Mouse (Mus musculus): ENCODE measurements around the gene Itgam.
"Not testable (repeated sequence)": the region's sequence is repeated elsewhere in the genome, so short reads cannot be mapped to it uniquely, and the experiment has no call there.

Gene Itgam

DNA sequence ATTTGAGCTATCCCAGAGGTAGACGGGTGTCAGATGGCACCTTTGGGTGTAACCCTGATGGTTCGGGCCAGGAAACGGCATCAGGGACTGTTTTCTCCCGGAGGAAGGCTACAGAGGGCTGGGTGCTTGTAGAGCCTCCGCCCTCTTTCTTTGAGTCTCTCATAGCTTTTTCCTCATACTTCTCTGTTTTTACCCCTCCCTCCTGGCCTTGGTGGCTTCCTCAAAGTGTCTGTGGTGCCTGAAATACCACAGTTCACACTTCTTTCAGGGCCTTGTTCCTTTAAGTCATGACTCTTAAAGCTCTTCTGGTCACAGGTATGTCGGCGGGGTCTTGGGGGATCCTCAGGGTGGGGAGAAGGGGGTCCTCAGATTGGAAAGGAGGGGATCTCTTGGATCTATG, at the start of gene Itgam, which contains the start of gene Gm49368:
Gene Itgam (plus strand): TSS at position 185 of the 400 bp plus-strand sequence.
Gene Gm49368 (plus strand): TSS at position 228 of the 400 bp plus-strand sequence.
- DNase-seq, result no peak

DNA sequence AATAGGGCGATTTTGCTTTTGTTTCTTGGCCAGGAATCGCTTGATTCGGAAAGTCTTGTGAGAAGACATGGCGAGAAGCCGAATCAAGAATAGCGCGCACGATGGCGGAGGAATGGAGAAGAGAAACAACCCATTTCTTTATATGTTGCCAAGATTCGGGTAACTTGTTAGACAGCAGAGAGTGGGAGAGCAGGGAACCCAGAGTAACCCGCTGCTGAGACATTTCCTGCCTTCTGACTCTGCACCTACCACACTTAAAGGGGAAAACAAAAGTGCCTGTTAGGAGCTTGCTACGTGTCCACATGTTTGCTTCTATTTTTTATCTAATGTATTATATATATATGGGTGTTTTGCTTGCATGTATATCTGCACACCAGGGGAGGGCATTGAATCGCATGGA, 49.3 kb upstream of the Itgam start:
- no peak for DNase-seq

DNA sequence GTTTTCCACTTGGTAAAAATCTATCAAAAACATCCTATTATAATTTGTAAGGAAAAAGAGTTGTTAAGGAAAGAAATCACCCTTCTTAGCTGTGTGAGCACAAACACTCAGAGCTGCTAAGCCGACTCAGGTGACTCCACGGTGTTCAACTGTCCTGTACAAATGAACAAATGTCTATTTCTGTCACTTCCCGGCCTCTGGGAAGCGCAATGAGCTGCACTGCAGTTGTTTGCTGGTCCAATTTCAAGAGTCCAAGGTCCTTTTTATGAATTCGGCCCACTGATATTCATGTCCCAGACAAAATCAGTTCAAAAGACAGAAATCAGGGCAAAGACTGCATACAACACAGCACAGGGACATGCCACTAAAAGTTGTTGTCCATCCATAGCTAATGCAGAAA, 46.3 kb upstream of the Itgam start:
- DNase-seq, result not testable (repeated sequence)

DNA sequence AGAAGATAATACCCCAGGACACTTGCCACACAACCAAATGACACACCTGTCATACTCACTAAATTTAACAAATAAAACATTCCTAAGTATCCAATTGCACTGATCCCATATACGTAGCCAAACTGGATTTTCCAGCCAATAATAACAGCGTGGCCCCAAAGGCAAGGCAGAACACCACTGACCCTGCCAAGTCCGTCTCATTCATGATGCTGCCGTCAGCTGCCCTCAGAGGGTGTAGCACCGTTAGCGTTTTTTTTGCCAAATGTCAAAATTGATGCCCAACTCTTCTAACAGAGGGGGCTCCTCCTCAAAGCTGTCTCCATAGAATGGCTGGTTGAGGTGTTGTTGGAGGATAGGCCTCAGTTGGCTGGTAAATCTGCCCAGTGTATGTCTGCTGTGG, 45.8 kb upstream of the Itgam start:
- DNase-seq, result no peak

DNA sequence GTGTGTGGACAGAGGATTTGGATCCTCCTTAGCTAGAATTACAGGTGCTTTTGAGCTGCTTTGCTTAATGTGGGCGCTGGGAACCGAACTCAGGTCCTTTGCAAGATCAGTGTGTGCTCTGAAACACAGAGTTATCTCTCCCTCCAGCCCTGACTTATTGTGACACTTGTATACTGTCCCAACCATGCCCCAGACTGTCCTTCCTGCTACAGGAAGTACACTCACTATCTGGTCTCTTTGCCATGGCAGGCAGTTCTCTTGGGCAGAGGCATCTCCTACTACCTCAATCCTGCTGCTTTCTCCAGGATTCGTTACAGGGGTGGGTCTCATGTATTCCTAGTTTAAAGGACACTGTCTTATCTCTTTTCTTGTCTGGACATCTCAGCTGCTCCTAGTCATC, 44.2 kb upstream of the Itgam start:
- no peak for DNase-seq

DNA sequence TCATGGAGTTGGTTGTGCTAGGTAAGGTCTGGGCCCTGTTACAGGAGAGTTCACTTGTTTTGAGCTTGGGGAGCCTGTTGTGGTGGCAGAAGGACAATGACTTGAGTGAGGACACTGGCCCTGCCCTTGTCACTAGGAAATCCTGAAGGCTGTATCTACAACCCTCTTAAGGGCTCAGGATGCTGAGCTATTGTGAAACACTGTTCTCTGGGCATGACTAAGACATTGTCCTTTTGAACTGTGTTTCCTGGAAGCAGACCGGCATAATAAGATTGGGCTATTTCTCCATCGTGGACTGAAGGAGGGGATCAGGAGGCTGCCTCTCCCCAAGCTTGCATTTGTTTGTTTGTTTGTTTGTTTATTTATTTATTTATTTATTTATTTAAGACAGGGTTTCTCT, 43.3 kb upstream of the Itgam start:
- DNase-seq, result no peak

DNA sequence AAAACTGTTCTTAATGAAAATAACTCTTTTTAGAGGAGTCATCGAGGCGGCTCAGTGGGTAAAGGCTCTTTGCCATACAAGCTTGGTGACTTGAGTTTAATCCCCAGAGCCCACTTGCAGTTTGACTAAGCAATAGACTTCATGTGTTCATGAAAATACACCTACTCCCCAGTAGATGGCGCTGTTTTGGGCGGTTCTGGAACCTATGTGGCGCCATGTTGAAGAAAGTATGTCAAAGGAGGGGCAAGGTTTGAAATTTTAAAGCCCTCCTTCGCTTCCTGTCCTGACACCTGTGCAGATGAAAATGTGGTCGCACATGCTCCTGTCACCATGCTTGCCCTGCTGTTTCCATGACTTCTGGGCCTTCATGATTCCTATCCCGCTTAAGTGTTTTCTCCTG, 39.5 kb upstream of the Itgam start:
- no peak for DNase-seq

DNA sequence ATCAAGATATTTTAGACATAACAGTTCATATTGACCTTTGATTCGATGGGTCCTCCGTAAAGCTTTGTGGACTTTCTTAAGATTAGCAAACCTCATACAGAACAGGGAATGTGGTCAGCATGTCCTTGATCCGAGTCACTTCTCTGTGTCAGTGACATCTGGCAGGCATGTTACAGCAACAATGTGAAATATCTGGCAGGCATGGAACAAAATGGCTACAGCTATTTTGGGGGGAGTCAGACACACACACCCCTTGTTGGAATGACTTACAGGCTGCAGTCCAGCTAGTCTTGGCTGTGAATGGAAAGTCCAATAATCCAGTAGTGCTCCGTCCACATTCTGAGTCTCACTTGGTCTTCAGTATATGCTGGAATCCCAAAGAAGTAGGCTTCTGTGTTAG, 38.9 kb upstream of the Itgam start:
- no peak for DNase-seq

DNA sequence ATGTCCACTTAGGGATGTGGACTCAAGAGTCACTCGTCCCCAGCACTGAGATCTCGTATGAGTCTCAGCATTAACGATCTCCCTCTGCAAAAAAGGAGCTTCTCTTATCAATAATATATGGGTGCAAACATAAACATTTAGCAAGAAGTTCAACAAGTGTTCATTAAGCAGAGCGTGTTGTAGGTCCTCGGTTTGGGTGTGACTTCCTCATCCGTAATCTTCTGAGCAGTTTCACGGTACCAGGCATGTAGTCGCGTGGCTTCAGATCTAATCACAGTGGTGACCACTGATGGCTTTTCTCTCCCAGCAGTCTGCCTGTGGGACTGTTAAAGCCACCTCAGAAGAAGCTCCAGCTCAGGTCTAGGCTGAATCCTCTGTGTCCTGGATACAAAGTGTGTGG, 38.1 kb upstream of the Itgam start:
- no peak for DNase-seq

DNA sequence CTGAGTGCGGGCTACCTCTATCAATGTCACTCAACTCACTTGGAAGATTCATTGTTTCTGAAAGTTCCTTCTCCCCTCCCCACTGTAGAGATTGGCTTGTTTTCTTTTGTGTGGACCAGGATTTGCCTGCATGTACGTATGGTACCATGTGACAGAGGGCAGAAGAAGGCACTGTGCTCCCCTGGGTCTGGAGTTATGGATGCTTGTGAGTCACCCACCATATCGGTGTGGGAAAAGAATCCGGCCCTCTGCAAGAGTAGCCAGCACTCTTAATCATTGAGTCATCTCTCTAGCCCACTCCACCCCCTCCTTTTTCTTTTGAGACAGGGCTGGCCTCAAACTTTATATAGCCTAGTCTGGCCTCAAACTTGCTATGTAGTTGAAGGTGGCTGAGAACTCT, 37.5 kb upstream of the Itgam start:
- no peak for DNase-seq

DNA sequence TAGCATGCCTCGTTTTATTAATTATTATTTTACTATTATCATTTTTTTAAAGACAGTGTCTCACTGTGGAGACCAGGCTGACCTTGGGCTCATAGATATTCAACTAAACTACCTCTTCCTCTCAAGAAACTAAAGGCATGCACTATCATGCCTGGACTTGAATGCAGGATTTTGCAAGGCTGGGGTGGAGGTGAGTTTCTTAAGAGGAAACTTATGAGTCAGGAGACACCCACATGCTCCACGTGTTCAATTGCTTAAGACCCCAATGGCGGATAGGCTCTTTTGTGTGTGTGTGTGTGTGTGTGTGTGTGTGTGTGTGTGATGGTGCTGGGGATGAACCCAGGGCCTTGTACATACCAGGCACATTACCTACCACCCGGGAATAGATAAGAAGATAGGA, 37.1 kb upstream of the Itgam start:
- no peak for DNase-seq

DNA sequence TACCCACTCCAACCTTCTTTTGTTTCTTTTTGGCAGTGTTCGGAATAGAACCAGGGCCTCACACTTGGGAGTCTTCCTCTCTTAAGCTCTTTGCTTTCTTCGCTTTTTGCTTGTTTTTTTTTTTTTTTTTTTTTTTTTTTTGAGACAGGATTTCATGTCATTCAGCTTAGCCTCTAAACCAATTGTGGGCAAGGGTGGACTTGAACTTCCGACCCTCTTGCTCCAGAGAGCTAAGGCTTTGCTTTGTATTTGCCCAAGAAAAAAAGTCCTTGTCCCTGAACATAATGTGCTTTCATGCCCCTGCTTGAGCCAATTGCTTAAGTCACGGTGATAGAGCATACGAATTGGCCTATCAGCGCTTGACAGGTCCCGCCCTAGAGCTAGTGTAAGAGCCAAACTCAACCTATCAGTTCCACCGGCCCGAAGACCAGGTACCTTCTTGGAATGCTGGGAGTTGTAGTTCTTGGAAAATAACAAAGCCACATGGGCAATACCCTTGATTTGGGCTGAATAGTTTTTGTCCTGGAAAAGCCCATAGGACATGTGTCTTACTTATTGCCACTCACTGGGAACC, 30.9 kb upstream of the Itgam start:
- peak; percentile 33 to 34 for DNase-seq

DNA sequence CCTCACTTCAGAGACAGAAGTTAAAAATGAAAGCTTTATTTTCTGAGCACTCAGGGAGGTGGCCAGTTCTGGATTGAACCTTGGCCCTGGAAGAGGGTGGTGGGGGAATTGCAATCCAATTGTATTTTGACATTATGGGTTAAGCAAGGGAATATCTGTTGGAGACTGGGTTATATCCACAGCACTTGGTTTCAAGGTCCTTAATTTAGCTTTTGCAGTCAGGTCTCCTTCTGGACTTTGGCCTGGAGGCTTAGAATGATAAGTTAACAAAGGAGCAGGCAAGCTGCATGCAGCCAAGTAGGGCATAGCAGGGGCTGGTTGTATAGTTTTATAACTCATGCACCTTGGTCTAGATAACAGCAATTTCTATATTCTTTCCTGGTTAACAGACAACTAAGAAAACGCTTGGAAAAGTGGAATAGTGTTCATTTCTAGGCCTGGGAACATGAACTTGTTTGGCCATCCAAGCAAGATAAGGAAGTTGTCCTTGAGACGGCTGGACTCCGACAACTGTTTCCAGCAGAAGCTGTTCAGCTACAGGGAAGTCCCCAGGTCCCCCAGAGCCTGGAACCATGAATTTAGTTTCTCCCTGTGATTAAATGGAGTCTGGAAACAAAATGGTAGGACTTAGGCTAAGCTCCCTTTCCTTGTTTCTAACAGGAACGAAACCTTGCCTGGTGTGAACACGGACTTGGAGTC, 30.0 kb upstream of the Itgam start:
- DNase-seq, result no peak

DNA sequence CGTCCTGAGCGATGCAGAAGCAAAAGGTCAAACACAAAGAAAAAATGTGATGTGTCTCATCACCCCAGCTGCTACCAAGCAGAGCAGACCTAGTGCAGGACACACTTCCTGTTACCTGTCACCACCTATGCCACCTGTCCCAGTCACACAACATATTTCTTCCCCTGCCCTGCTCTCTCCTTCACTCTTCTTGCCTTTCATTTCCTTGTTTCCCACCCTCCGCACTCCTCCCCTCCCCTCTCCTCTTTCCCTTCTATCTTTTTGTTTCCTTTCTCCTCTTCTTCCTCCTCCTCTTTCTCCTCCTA, 29.5 kb upstream of the Itgam start:
- no peak for DNase-seq

DNA sequence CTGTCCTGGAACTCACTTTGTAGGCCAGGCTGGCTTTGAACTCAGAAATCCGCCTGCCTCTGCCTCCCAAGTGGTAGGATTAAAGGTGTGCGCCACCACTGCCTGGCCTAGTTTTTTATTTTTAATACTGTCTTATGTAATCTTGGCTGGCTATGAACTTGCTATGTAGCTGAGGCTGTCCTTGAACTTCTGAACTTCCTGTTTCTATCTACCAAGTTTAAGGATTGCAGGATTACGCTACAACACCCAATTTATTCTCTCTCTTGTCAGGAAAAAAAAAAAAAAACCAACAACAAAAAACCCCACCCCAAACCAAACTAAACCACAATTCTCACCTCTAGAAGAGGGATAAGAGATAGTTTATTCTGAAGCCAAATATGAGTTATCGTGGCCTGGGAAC, 28.8 kb upstream of the Itgam start:
- no peak for DNase-seq

DNA sequence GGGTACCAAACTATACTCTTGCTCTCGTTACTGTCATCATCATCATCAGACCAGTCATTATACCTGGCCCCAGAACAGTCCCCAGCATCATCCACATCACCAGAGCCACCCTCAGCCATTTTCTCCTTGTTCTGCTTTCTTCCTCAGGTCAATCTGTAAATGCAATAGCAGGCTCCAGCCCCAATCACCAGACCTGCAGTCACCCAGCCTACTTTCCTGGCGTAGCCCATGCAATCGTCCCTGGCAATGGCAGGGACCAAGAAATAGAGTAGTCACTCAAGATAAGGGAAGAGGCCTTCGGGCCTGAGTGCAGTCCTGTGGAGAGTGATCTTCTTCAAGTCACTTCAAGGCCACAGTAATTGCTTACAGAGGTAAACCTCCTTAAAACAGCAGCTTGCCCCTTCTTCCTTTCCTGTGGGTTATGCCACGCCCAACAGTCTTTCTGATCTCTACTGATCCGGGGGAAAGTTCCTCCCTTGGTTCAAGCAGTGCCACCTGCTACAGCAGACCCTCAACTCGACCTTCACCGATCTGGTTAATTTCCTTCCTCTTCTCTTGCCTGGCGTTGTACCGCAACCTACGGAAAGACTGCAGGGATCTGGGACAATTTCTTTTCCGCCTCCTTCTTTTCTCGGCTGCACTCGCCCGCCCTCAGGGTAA, 20.1 kb upstream of the Itgam start:
- not testable (repeated sequence) for DNase-seq

DNA sequence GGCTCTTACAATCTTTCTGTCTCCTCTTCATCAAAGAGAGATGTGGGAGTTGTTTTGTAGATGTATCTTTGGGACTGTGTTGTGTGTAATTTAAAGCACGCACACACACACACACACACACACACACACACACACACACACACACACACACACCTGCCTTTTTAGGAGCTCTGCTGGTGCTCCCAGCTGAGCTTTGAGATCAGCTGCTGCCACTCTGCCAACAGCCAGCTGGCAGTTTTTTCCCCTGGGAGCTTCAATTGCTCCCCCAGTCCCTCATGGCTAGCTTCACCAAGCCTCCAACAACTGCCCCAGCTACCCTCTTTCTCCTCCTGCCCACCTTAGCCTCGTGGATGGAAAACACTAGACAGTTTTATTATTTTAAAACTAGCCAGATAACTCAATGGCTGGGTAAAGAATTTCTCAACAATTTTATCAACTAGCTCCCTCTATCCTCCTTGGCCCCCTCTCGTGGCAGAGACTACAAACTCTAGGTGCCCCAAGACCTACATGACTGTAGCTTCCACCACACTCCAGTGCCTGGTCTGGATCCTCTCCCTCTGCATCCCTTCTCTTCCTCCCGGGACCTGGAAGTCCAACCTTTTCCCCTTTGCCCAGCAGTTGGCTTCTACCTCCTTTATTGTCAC, 18.2 kb upstream of the Itgam start:
- DNase-seq, result no peak

DNA sequence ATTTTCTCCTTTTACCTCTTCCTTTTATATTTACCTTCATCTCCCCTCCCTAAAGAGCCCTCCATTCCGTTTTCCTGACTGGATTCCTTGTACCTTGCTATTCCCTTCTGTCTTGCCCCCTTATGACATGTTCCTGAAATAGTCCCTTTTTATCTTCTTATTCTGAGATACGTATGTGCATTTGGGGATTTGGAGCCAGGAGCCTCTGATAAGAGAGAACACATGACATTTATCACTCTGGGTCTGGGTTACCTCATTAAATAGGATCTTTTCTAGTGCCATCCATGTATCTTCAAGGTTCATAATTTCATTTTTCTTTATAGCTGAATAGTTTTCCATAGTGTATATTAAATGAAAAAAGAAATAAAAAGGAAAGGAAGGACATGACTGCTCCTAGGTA, 16.8 kb upstream of the Itgam start:
- no peak for DNase-seq

DNA sequence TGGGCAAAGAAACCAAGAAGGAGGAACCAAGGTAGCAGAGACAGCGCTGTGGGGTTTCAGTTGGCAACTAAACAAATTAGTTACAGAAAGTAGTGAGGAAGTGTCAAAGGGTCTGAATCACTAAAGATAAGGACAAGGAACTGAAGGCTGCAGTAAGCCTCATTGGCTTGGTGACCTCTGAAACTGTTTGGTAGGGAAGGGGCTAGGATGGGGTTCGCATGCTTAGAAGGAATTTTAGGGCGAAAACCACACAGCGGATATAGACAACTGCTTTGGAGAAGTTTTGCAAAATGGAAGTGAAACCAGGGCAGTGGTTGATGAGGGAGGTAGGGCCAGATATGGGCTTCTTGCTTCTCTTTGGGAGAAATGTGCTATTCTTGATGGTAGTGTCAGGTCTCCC, 13.6 kb upstream of the Itgam start:
- no peak for DNase-seq

DNA sequence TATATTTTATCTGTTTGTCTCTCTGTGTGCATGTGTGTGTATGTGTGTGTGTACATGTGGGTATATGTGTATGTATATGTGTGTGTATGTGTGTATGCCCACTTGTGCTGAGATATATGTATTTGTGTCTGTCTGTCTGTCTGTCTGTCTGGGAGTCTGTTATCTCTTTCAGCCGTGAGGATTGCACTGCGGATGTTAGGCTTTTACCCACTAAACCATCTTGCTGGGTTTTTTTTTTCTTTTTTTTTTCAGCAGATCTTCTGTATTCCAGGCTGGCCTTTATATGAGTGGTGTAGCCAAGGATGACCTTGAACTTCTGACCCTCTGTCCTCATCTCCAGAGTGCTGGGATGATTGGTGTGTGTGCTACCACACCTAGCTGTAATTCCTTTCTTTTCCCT, 13.2 kb upstream of the Itgam start:
- no peak for DNase-seq

DNA sequence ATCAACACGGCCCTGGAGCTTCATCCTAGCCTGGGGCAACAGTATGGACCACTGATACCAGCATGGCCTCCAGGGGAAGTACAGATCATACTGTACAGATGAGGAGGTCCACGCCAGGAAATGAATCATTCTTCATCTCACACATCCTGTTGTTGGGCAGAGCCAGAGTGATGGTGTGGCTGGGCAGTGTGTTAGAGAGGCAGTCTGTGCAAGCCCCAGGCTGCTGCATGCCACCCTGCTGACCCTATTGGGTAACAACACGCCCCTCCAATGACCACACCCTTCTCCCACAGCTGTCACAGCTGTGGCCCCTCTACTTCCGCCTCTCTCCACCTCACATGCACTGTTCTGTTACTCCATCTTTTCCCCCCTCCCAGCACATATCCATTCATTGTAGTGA, 11.7 kb upstream of the Itgam start:
- DNase-seq, result no peak

DNA sequence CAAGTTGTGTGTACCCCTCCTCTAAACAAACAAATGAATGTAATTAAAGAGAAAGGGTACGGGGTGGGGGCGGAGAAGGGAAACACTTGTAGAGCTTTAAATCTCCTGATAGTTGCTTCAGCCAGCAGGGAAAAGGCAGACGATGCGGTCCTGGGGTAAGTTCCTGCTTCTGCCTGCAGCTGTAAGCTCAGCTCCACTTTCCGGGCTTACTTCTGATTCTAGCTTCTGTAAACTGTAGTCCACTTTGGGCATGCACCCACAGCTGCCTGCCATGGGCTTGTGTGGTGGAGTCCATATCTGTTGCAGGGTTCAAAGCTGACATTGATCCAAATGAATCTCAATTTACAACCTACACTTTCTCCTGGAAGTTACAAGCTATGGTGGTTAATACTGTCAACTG, 9.4 kb upstream of the Itgam start:
- DNase-seq, result no peak

DNA sequence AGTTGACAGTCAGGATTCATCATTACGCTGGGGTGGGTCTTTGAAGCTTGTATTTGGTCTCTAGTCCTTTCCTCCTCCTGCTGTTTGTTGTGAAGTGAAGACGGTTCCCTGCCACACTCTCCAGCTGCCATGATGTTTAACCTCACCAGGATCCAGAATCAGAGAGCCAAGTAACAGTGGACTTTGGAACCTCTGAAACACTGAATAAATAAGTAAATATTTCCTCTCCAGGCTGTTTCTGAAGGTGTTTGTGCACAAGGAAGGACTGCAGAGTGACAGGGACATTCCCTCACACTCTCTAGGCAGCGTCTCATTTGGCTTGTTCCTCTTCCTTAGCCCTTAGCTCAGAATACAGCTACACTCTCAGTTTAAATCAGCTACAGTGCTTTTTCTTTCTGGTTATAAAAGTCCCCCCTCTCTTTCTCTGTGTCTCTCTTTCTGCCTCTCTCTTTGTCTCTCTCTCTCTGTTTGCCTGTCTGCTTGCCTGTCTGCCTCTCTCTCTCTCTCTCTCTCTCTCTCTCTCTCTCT, 5.5 kb upstream of the Itgam start:
- DNase-seq, result no peak

DNA sequence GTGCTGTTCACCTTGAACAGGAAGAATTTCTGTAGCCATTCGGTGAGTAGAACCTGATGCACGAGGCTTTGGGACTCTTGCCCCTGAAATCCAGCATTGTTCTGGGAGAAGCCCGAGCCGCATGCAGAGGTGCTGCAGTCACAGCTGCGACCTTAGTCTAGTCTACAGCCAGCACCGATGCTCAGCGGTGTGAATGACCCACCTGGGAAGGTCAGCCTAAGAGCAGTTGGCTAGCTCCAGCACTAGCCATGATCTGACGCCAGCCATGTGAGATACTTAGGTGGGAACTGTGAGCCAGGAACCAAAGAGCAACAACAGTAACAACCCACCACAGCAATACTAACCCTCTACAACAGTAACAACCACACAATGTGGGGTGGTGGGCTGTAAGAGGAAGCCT, 4.6 kb upstream of the Itgam start:
- no peak for DNase-seq

Measured in cerebellum, postnatal 14 days (tissue).